Mouse (Mus musculus): ENCODE data around the gene Folr1. TPM values are rescaled to one million over a fixed set of nuclear protein-coding genes. Genes with fewer than 3 reads are reported as not detected.

Gene Folr1
- polyA plus RNA-seq, 1 experiment = 48.0 TPM

- DNase-seq (ENCODE audit: low read depth) = peak; percentile 85
Observed at GRCm38 (mm10) chr7:101868241-101869162, 2.1 kb downstream of the Folr1 start.

- DNase-seq (ENCODE audit: low read depth) = no peak
Observed at GRCm38 (mm10) chr7:101867482-101867881, 3.1 kb downstream of the Folr1 start.

- no peak for DNase-seq (ENCODE audit: low read depth)
Observed at GRCm38 (mm10) chr7:101866491-101867265, 3.9 kb downstream of the Folr1 start.

GRCm38 (mm10) chr7:101863415-101863814 is 7.2 kb downstream of the Folr1 start, which contains the start of gene Anapc15:
Gene Anapc15 (plus strand): TSS chr7:101863715.
- no peak for DNase-seq (ENCODE audit: low read depth)

GRCm38 (mm10) chr7:101862291-101862690 is 8.3 kb downstream of the Folr1 start:
- no peak for DNase-seq (ENCODE audit: low read depth)

- DNase-seq (ENCODE audit: low read depth) = no peak
Observed at GRCm38 (mm10) chr7:101860978-101861377, 9.6 kb downstream of the Folr1 start.

- DNase-seq (ENCODE audit: low read depth) = no peak
Observed at GRCm38 (mm10) chr7:101858362-101858761, 12.2 kb downstream of the Folr1 start.

- no peak for DNase-seq (ENCODE audit: low read depth)
Observed at GRCm38 (mm10) chr7:101857094-101857493, 13.5 kb downstream of the Folr1 start, which contains the start of gene Folr2. Gene Folr2 (minus strand): TSS chr7:101857194.

- no peak for DNase-seq (ENCODE audit: low read depth)
Observed at GRCm38 (mm10) chr7:101853816-101854215, 16.8 kb downstream of the Folr1 start.

GRCm38 (mm10) chr7:101852846-101853245 is 17.7 kb downstream of the Folr1 start:
- no peak for DNase-seq (ENCODE audit: low read depth)

- DNase-seq (ENCODE audit: low read depth) = no peak
Observed at GRCm38 (mm10) chr7:101851689-101852088, 18.9 kb downstream of the Folr1 start.

- no peak for DNase-seq (ENCODE audit: low read depth)
Observed at GRCm38 (mm10) chr7:101847934-101848333, 22.7 kb downstream of the Folr1 start.

GRCm38 (mm10) chr7:101844186-101844585 is 26.4 kb downstream of the Folr1 start:
- no peak for DNase-seq (ENCODE audit: low read depth)

GRCm38 (mm10) chr7:101837606-101838471 is 32.7 kb downstream of the Folr1 start, which contains the start of gene Inppl1:
Gene Inppl1 (minus strand): TSS chr7:101838229.
- peak; percentile 42 for DNase-seq (ENCODE audit: low read depth)

- DNase-seq (ENCODE audit: low read depth) = no peak
Observed at GRCm38 (mm10) chr7:101837154-101837605, 33.4 kb downstream of the Folr1 start.

- no peak for DNase-seq (ENCODE audit: low read depth)
Observed at GRCm38 (mm10) chr7:101836271-101837153, 34.1 kb downstream of the Folr1 start.

- no peak for DNase-seq (ENCODE audit: low read depth)
Observed at GRCm38 (mm10) chr7:101835457-101836109, 35.0 kb downstream of the Folr1 start.

GRCm38 (mm10) chr7:101834903-101835302 is 35.7 kb downstream of the Folr1 start:
- DNase-seq (ENCODE audit: low read depth) = no peak

- DNase-seq (ENCODE audit: low read depth) = no peak
Observed at GRCm38 (mm10) chr7:101833916-101834584, 36.5 kb downstream of the Folr1 start.
